Mouse (Mus musculus): ENCODE results near the gene Pifo. TPM values are rescaled to one million over a fixed set of nuclear protein-coding genes. Genes with fewer than 3 reads are reported as not detected.

The Pifo gene
- polyA plus RNA-seq (2014; fragmentation: Illumina TruSeq; extraction: RNeasy Lipid Tissue Mini Kit (QIAGEN cat#74804); ENCODE audit: low read depth, low replicate concordance): not detected

GRCm38 (mm10) chr3:106014546-106014945 is at the start of gene Pifo:
TSS of gene Pifo (minus strand) at chr3:106014646.

GRCm38 (mm10) chr3:106032781-106033180 is 18.3 kb upstream of the Pifo start, which contains the start of gene Chil5:
TSS of gene Chil5 (minus strand) at chr3:106032814.

GRCm38 (mm10) chr3:105973411-105973810 is 41.0 kb downstream of the Pifo start, which contains the start of gene Ovgp1:
TSS of gene Ovgp1 (plus strand) at chr3:105973711.

GRCm38 (mm10) chr3:105959999-105960398 is 54.4 kb downstream of the Pifo start, which contains the start of gene Atp5f1:
TSS of gene Atp5f1 (minus strand) at chr3:105960099.

GRCm38 (mm10) chr3:105958974-105959580 is 55.4 kb downstream of the Pifo start, which contains the start of gene Wdr77:
TSS of gene Wdr77 (plus strand) at chr3:105959369.

Other genes with a start within 250 kb of the Pifo start
- gene Rap1a, start 213.3 kb downstream of the Pifo start, polyA plus RNA-seq (2014; fragmentation: Illumina TruSeq; extraction: RNeasy Lipid Tissue Mini Kit (QIAGEN cat#74804); ENCODE audit: low read depth, low replicate concordance): 678 TPM
- 1.1 TPM for gene Adora3, start 143.8 kb downstream of the Pifo start, polyA plus RNA-seq (2014; fragmentation: Illumina TruSeq; extraction: RNeasy Lipid Tissue Mini Kit (QIAGEN cat#74804); ENCODE audit: low read depth, low replicate concordance)
- 0.79 TPM for gene Tmigd3, start 143.7 kb downstream of the Pifo start, polyA plus RNA-seq (2014; fragmentation: Illumina TruSeq; extraction: RNeasy Lipid Tissue Mini Kit (QIAGEN cat#74804); ENCODE audit: low read depth, low replicate concordance)
- 1.7 TPM for gene I830077J02Rik, start 82.0 kb downstream of the Pifo start, polyA plus RNA-seq (2014; fragmentation: Illumina TruSeq; extraction: RNeasy Lipid Tissue Mini Kit (QIAGEN cat#74804); ENCODE audit: low read depth, low replicate concordance)
- gene Wdr77, start 55.3 kb downstream of the Pifo start, polyA plus RNA-seq (2014; fragmentation: Illumina TruSeq; extraction: RNeasy Lipid Tissue Mini Kit (QIAGEN cat#74804); ENCODE audit: low read depth, low replicate concordance): 38.5 TPM
- 1,241 TPM for gene Atp5f1, start 54.5 kb downstream of the Pifo start, polyA plus RNA-seq (2014; fragmentation: Illumina TruSeq; extraction: RNeasy Lipid Tissue Mini Kit (QIAGEN cat#74804); ENCODE audit: low read depth, low replicate concordance)
- 4.0 TPM for gene Ovgp1, start 40.9 kb downstream of the Pifo start, polyA plus RNA-seq (2014; fragmentation: Illumina TruSeq; extraction: RNeasy Lipid Tissue Mini Kit (QIAGEN cat#74804); ENCODE audit: low read depth, low replicate concordance)
- gene Chil5, start 18.2 kb upstream of the Pifo start, polyA plus RNA-seq (2014; fragmentation: Illumina TruSeq; extraction: RNeasy Lipid Tissue Mini Kit (QIAGEN cat#74804); ENCODE audit: low read depth, low replicate concordance): 0.76 TPM
- not detected for gene Chia1, start 98.6 kb upstream of the Pifo start, polyA plus RNA-seq (2014; fragmentation: Illumina TruSeq; extraction: RNeasy Lipid Tissue Mini Kit (QIAGEN cat#74804); ENCODE audit: low read depth, low replicate concordance)
- 1.0 TPM for gene Chil3, start 152.9 kb upstream of the Pifo start, polyA plus RNA-seq (2014; fragmentation: Illumina TruSeq; extraction: RNeasy Lipid Tissue Mini Kit (QIAGEN cat#74804); ENCODE audit: low read depth, low replicate concordance)
- not detected for gene Chil4, start 204.9 kb upstream of the Pifo start, polyA plus RNA-seq (2014; fragmentation: Illumina TruSeq; extraction: RNeasy Lipid Tissue Mini Kit (QIAGEN cat#74804); ENCODE audit: low read depth, low replicate concordance)